Mouse (Mus musculus): ENCODE data around the gene Il2ra. TPM values are rescaled to one million over a fixed set of nuclear protein-coding genes. Genes with fewer than 3 reads are reported as not detected.
A peak's percentile ranks its signal among the peaks of the same experiment; 100 is the strongest.
"Not testable (repeated sequence)": the region's sequence is repeated elsewhere in the genome, so short reads cannot be mapped to it uniquely, and the experiment has no call there.

The Il2ra gene
- 0.02 TPM in 1 of 2 replicates, not detected in the other for polyA plus RNA-seq (2012)

DNA sequence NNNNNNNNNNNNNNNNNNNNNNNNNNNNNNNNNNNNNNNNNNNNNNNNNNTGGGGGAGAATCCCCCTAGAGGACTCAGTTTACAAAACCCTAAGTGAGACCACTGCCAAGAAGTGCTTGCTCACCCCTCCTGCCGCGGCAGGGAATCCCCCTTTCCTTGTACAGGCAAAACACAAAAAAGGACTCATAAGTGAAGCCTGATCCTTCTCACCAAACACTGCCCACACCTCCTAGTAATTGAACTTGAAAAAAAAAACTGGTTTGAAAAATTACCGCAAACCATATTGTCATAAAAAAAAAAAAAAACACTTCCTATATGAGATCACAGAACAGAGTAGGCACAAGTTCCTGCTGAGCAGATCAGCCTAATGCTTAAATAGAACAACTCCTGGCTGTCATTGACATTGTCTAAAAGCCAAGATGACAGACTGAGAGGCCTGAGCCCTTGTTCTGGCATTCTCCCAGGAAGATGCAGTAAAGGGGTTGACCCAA lies at the start of gene Il2ra:
Il2ra (plus strand) TSS at position 357 of the 491 bp plus-strand sequence.
- no peak for TF ChIP-seq TAL1 (IDR thresholded peaks at IDR 0.05; ENCODE audit: low read length)
- TF ChIP-seq GATA1 (IDR thresholded peaks at IDR 0.05; ENCODE audit: low read length): no peak
- no peaks in the 10 kb centered on the region for H3K36me3 ChIP-seq (ENCODE audit: control insufficient read depth)
- no peaks in the 10 kb centered on the region for H3K27me3 ChIP-seq (ENCODE audit: control insufficient read depth)
- H3K9me3 ChIP-seq (ENCODE audit: control insufficient read depth, low read length): no peaks in the 10 kb centered on the region
- no peaks in the 10 kb centered on the region for H3K4me1 ChIP-seq (ENCODE audit: control insufficient read depth)
- H3K4me3 ChIP-seq (replicated peaks): no peak within 1 kb of the TSS

DNA sequence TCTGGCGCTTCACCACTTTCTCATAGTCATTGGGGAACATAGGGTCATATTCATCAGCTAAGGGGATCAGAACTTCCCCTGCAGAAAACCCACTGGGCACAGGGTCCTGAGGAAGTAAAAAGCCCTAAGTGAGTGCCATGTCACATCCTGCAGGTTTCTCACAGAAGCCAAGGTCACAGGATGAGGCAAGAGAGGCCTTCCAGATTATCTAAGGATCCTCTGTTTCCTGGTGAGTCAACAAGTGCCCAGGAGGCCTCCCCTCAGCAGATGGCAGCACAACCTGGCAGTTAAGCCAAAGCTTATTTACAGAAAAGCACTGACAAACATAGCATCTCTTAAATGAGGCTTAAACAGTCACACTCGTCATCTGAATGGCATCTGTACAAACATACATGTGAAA lies 45.9 kb upstream of the Il2ra start:
- Histone ChIP-seq H3K4me1 (ENCODE audit: control insufficient read depth) (peaks cover 8% of the 10 kb centered on the region), H3K9me3 (ENCODE audit: control insufficient read depth, low read length) (no peaks in the 10 kb centered on the region), H3K4me3 (replicated peaks) (no peak overlapping the region), H3K27me3 (ENCODE audit: control insufficient read depth) (no peaks in the 10 kb centered on the region), H3K36me3 (ENCODE audit: control insufficient read depth) (peaks cover 82% of the 10 kb centered on the region)
- TF ChIP-seq TAL1 (IDR thresholded peaks at IDR 0.05; ENCODE audit: low read length) (no peak), GATA1 (IDR thresholded peaks at IDR 0.05; ENCODE audit: low read length) (no peak)

- Histone ChIP-seq H3K9me3 (ENCODE audit: control insufficient read depth, low read length) (no peaks in the 10 kb centered on the region), H3K4me1 (ENCODE audit: control insufficient read depth) (peaks cover 16% of the 10 kb centered on the region), H3K36me3 (ENCODE audit: control insufficient read depth) (peaks cover 70% of the 10 kb centered on the region), H3K4me3 (replicated peaks) (no peak overlapping the region), H3K27me3 (ENCODE audit: control insufficient read depth) (no peaks in the 10 kb centered on the region)
- no peak for TF ChIP-seq GATA1 (IDR thresholded peaks at IDR 0.05; ENCODE audit: low read length)
- TF ChIP-seq TAL1 (IDR thresholded peaks at IDR 0.05; ENCODE audit: low read length): no peak
Measured at GRCm38 (mm10) chr2:11597906-11598305, 44.7 kb upstream of the Il2ra start.

DNA sequence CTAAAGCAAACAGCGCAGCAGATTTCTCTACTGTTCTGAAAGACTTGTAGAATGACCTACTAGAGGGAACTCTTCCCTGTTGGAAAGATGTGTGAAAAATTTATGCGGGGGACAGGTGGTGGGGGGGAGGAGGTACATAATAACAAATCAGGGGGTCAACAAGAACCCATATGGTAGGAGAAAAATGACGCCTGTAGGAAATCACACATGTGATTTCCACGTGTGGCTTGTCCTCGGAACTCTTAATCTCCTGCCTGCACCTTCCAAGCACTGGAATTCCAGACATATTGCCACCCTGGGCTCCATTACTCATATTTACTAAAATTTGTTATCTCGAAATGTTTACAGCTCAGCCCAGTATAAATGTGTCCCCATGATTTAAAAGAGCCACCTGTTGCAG lies 40.8 kb upstream of the Il2ra start:
- no peak for TF ChIP-seq TAL1 (IDR thresholded peaks at IDR 0.05; ENCODE audit: low read length)
- TF ChIP-seq GATA1 (IDR thresholded peaks at IDR 0.05; ENCODE audit: low read length): no peak

GRCm38 (mm10) chr2:11602506-11603489 lies 39.8 kb upstream of the Il2ra start:
- TF ChIP-seq TAL1 (IDR thresholded peaks at IDR 0.05; ENCODE audit: low read length) (no peak), GATA1 (IDR thresholded peaks at IDR 0.05; ENCODE audit: low read length) (no peak)
- Histone ChIP-seq H3K27me3 (ENCODE audit: control insufficient read depth) (no peaks in the 10 kb centered on the region), H3K36me3 (ENCODE audit: control insufficient read depth) (peaks cover 30% of the 10 kb centered on the region), H3K9me3 (ENCODE audit: control insufficient read depth, low read length) (no peaks in the 10 kb centered on the region), H3K4me1 (ENCODE audit: control insufficient read depth) (peaks cover 19% of the 10 kb centered on the region), H3K4me3 (replicated peaks) (peak overlapping the region; percentile 94)

More for the DNA sequence above, 40.8 kb upstream of the Il2ra start:
- peaks cover 40% of the 10 kb centered on the region for H3K36me3 ChIP-seq (ENCODE audit: control insufficient read depth)
- H3K9me3 ChIP-seq (ENCODE audit: control insufficient read depth, low read length): no peaks in the 10 kb centered on the region
- H3K27me3 ChIP-seq (ENCODE audit: control insufficient read depth): no peaks in the 10 kb centered on the region
- peak overlapping the region; percentile 94 for H3K4me3 ChIP-seq (replicated peaks)
- peaks cover 19% of the 10 kb centered on the region for H3K4me1 ChIP-seq (ENCODE audit: control insufficient read depth)

DNA sequence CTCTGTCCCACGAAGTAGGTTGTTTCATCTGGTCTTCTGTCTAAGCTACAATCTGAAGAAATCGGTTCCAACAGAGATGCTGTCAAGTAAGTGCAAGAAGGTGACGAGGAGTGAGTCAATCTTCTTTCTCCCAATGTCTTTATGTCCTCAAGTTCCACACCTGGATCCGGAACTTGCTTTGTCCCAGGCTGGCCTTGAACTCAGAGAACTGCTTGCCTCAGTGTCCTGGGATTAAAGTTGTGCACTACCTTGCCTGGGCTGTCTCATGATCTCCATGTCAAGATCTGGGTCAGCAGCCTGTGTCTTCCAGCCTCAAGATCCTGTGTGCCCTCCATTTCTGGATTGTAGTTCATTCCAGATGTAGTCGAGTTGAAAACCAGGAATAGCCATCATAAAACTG lies 38.6 kb upstream of the Il2ra start, which contains the start of gene Rbm17:
Rbm17 (minus strand) TSS at position 101 of the 400 bp plus-strand sequence.
- Histone ChIP-seq H3K36me3 (ENCODE audit: control insufficient read depth) (peaks cover 17% of the 10 kb centered on the region), H3K27me3 (ENCODE audit: control insufficient read depth) (no peaks in the 10 kb centered on the region), H3K4me1 (ENCODE audit: control insufficient read depth) (peaks cover 19% of the 10 kb centered on the region), H3K9me3 (ENCODE audit: control insufficient read depth, low read length) (no peaks in the 10 kb centered on the region), H3K4me3 (replicated peaks) (peak within 1 kb of the TSS; percentile 94)
- no peak for TF ChIP-seq GATA1 (IDR thresholded peaks at IDR 0.05; ENCODE audit: low read length)
- no peak for TF ChIP-seq TAL1 (IDR thresholded peaks at IDR 0.05; ENCODE audit: low read length)

GRCm38 (mm10) chr2:11604911-11605310 lies 37.7 kb upstream of the Il2ra start:
- H3K4me3 ChIP-seq (replicated peaks): no peak overlapping the region

GRCm38 (mm10) chr2:11606718-11607117 lies 35.9 kb upstream of the Il2ra start:
- not testable (repeated sequence) for H3K27me3 ChIP-seq (ENCODE audit: control insufficient read depth); H3K9me3 ChIP-seq (ENCODE audit: control insufficient read depth, low read length); H3K4me3 ChIP-seq (replicated peaks); H3K36me3 ChIP-seq (ENCODE audit: control insufficient read depth)
- H3K4me1 ChIP-seq (ENCODE audit: control insufficient read depth): peaks cover 10% of the 10 kb centered on the region

More at GRCm38 (mm10) chr2:11604911-11605310, 37.7 kb upstream of the Il2ra start:
- H3K9me3 ChIP-seq (ENCODE audit: control insufficient read depth, low read length): no peaks in the 10 kb centered on the region
- H3K36me3 ChIP-seq (ENCODE audit: control insufficient read depth): peaks cover 10% of the 10 kb centered on the region
- no peak for TF ChIP-seq GATA1 (IDR thresholded peaks at IDR 0.05; ENCODE audit: low read length)
- TF ChIP-seq TAL1 (IDR thresholded peaks at IDR 0.05; ENCODE audit: low read length): no peak
- H3K27me3 ChIP-seq (ENCODE audit: control insufficient read depth): no peaks in the 10 kb centered on the region
- peaks cover 19% of the 10 kb centered on the region for H3K4me1 ChIP-seq (ENCODE audit: control insufficient read depth)

- not testable (repeated sequence) for H3K9me3 ChIP-seq (ENCODE audit: control insufficient read depth, low read length); H3K4me1 ChIP-seq (ENCODE audit: control insufficient read depth); H3K4me3 ChIP-seq (replicated peaks); H3K27me3 ChIP-seq (ENCODE audit: control insufficient read depth); H3K36me3 ChIP-seq (ENCODE audit: control insufficient read depth)
Measured at GRCm38 (mm10) chr2:11612939-11613338, 29.7 kb upstream of the Il2ra start.
